Mouse (Mus musculus) hindbrain, embryonic 11.5 days (tissue): ENCODE results near the gene Rgl1. TPM values are rescaled to one million over a fixed set of nuclear protein-coding genes. Genes with fewer than 3 reads are reported as not detected.

Experiments used
- ATAC-seq: fragments of 200-750 bp; cut with Nextera tagmentation; 2 replicates; pipeline ENCODE4 v1.8.0; 2017; ENCODE audit warnings: mild to moderate bottlenecking, moderate TSS enrichment, moderate library complexity; ENCODE audit not compliant: low FRiP score
- DNase-seq: peaks from one replicate; pipeline ENCODE4 v3.0.0-alpha.2; 2015; ENCODE audit warnings: low spot score
- H3K27ac ChIP-seq: fragments of 300-500 bp; sonication (generic); 2 replicates; pipeline ENCODE4 v1.5.1; 2014; ENCODE audit warnings: mild to moderate bottlenecking, low read depth, low read length
- H3K27me3 ChIP-seq: fragments of 300-500 bp; sonication (generic); 2 replicates; pipeline ENCODE4 v1.6.1; 2014; ENCODE audit warnings: mild to moderate bottlenecking, low read length, moderate library complexity, mixed read lengths; ENCODE audit not compliant: control insufficient read depth, insufficient read depth
- H3K36me3 ChIP-seq: fragments of 300-500 bp; sonication (generic); 2 replicates; pipeline ENCODE4 v1.6.1; 2014; ENCODE audit warnings: mild to moderate bottlenecking, low read length, moderate library complexity, mixed read lengths; ENCODE audit not compliant: control insufficient read depth, insufficient read depth
- H3K4me1 ChIP-seq: fragments of 300-500 bp; sonication (generic); replicated peaks from 2 replicates; pipeline ENCODE4 v1.6.1; 2014; ENCODE audit warnings: low read length, mixed read lengths; ENCODE audit not compliant: control insufficient read depth, insufficient read depth
- H3K4me2 ChIP-seq: fragments of 300-500 bp; sonication (generic); replicated peaks from 2 replicates; pipeline ENCODE4 v1.6.1; 2014; ENCODE audit warnings: mild to moderate bottlenecking, low read depth, low read length
- H3K4me3 ChIP-seq: fragments of 300-500 bp; sonication (generic); 2 replicates; pipeline ENCODE4 v1.5.1; 2014; ENCODE audit warnings: low read depth, low read length
- H3K9ac ChIP-seq: fragments of 300-500 bp; sonication (generic); 2 replicates; pipeline ENCODE4 v1.6.1; 2014; ENCODE audit warnings: low read depth, low read length
- H3K9me3 ChIP-seq: fragments of 300-500 bp; sonication (generic); 2 replicates; pipeline ENCODE4 v1.6.1; 2016; ENCODE audit warnings: low read length; ENCODE audit not compliant: control insufficient read depth
- WGBS: fragments of 180-500 bp; shearing (Covaris S2); extraction: QIAGEN DNeasy Blood & Tissue Kit; methylation state at CpG from one replicate; pipeline ENCODE4 v1.1.7; 2014; 5-methylcytosine and 5-hydroxymethylcytosine counted together
- polyA plus RNA-seq: library from polyadenylated mRNA; unstranded; fragments of >200 nt; fragmentation: Nextera tagmentation; extraction: Ambion mirVana; gene quantifications from 2 replicates; pipeline ENCODE4 v1.2.1, GENCODE M21; 2014

Rgl1 gene
- polyA plus RNA-seq, 1 experiment from 2014 or later: 26.6 TPM

GRCm38 (mm10) chr1:152590321-152590720 lies 175.8 kb downstream of the Rgl1 start:
- no peak overlapping the region for H3K27ac ChIP-seq

GRCm38 (mm10) chr1:152589331-152589935 lies 176.7 kb downstream of the Rgl1 start:
- Histone ChIP-seq H3K9ac (no peak overlapping the region), H3K4me2 (no peak overlapping the region), H3K27me3 (no peaks in the 10 kb centered on the region), H3K9me3 (no peaks in the 10 kb centered on the region), H3K27ac (no peak overlapping the region), H3K4me1 (no peaks in the 10 kb centered on the region; the same call in 1 of the 2 replicates), H3K36me3 (no peaks in the 10 kb centered on the region), H3K4me3 (no peak overlapping the region)
- WGBS: 48% methylated on average over 9 of the region's 9 CpGs
- no peak for ATAC-seq
- peak; percentile 48 for DNase-seq

More at GRCm38 (mm10) chr1:152590321-152590720, 175.8 kb downstream of the Rgl1 start:
- Histone ChIP-seq H3K36me3 (no peaks in the 10 kb centered on the region), H3K27me3 (no peaks in the 10 kb centered on the region), H3K4me3 (no peak overlapping the region), H3K9ac (no peak overlapping the region), H3K4me2 (no peak overlapping the region), H3K9me3 (no peaks in the 10 kb centered on the region), H3K4me1 (no peaks in the 10 kb centered on the region; the same call in 1 of the 2 replicates)
- DNase-seq (no peak), ATAC-seq (no peak)
- whole genome bisulfite sequencing: 79% methylated on average over 5 of the region's 5 CpGs

GRCm38 (mm10) chr1:152587431-152587830 lies 178.7 kb downstream of the Rgl1 start:
- no peak overlapping the region for H3K4me3 ChIP-seq
- H3K9me3 ChIP-seq: no peaks in the 10 kb centered on the region
- WGBS: 90% methylated on average over 3 of the region's 3 CpGs
- ATAC-seq (no peak), DNase-seq (no peak)
- H3K4me1 ChIP-seq: no peaks in the 10 kb centered on the region; the same call in 1 of the 2 replicates
- H3K27me3 ChIP-seq: no peaks in the 10 kb centered on the region
- no peak overlapping the region for H3K4me2 ChIP-seq
- no peak overlapping the region for H3K27ac ChIP-seq
- no peaks in the 10 kb centered on the region for H3K36me3 ChIP-seq
- H3K9ac ChIP-seq: no peak overlapping the region

GRCm38 (mm10) chr1:152585385-152585984 lies 180.7 kb downstream of the Rgl1 start:
- no peak overlapping the region for H3K4me2 ChIP-seq
- ATAC-seq: no peak
- no peak overlapping the region for H3K4me3 ChIP-seq
- H3K27me3 ChIP-seq: no peaks in the 10 kb centered on the region
- no peak overlapping the region for H3K9ac ChIP-seq
- H3K4me1 ChIP-seq: no peaks in the 10 kb centered on the region; the same call in 1 of the 2 replicates
- WGBS: 78% methylated on average over 7 of the region's 7 CpGs
- H3K36me3 ChIP-seq: no peaks in the 10 kb centered on the region
- H3K9me3 ChIP-seq: no peaks in the 10 kb centered on the region
- no peak overlapping the region; the same call in 1 of the 2 replicates for H3K27ac ChIP-seq
- DNase-seq: no peak

DNA sequence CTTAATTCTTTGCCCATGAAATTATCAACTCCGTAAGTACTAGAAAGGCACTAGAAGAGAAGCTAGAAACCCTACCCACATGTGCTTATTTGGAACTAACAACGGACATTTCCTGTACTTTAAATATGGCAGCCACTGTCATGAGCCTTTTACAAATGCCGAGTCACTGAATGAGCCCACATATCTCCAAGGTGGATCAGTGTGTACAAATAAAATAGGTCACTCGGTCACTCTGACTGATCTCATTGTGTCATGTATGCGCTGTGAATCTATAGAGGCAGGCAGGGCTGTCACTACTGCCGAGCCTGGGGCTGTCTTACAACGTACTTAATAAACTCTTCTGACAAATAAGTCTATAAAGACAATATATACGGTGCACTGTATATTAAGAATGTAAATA lies 181.2 kb downstream of the Rgl1 start:
- H3K4me3 ChIP-seq: no peak overlapping the region
- no peaks in the 10 kb centered on the region for H3K27me3 ChIP-seq
- H3K36me3 ChIP-seq: no peaks in the 10 kb centered on the region
- no peak overlapping the region for H3K27ac ChIP-seq
- H3K9ac ChIP-seq: no peak overlapping the region
- no peak for ATAC-seq
- DNase-seq: no peak
- no peaks in the 10 kb centered on the region for H3K9me3 ChIP-seq
- no peak overlapping the region for H3K4me2 ChIP-seq
- 81% methylated on average over 8 of the region's 8 CpGs for WGBS
- no peaks in the 10 kb centered on the region; the same call in 1 of the 2 replicates for H3K4me1 ChIP-seq

DNA sequence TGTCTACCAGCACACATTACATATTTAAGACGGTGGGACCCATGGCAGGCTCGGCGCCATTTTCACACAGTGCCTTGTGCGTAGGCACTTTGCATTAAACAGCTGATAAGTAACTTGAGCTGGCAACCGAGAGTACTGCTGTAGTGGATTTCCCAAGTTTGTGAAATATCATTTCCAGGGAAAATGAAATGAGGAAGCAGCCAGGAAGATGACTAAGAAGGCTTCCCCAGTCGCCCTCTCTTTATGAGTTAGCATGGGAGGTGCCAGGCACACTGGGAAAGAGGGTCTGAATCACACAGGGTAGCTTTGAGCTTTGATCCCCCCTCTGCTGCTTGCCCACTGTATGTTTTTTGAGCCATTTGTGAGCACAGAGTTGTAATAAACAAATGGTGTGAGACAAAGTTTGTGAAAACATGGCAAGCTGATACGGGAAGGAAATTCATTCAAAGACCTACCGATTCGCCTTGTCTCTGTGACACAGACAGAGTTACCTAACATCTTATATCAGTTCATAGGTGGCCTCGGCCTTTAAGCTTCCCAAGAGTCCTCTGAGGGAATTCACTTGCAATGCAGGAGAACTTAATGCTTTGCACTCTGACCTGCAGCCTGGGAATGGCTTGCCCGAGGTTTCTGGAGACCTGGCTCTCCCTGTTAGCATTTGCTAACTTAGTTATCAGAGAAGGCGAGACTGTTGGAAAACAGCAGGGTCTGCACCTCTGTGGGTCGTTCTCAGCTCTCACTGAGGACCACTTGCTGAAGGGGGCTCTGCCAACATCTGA lies 184.8 kb downstream of the Rgl1 start:
- ATAC-seq (no peak), DNase-seq (no peak)
- no peaks in the 10 kb centered on the region for H3K36me3 ChIP-seq
- no peak overlapping the region for H3K27ac ChIP-seq
- no peak overlapping the region for H3K4me2 ChIP-seq
- H3K4me1 ChIP-seq: peaks cover 2% of the 10 kb centered on the region; the same call in 1 of the 2 replicates
- WGBS: 74% methylated on average over 13 of the region's 13 CpGs
- H3K9ac ChIP-seq: no peak overlapping the region
- no peak overlapping the region for H3K4me3 ChIP-seq
- no peaks in the 10 kb centered on the region for H3K9me3 ChIP-seq
- H3K27me3 ChIP-seq: no peaks in the 10 kb centered on the region

- H3K27ac ChIP-seq: no peak overlapping the region
- ATAC-seq: no peak
- H3K9me3 ChIP-seq: no peaks in the 10 kb centered on the region
- H3K4me1 ChIP-seq: peaks cover 2% of the 10 kb centered on the region
- H3K4me3 ChIP-seq: no peak overlapping the region
- DNase-seq: no peak
- no peaks in the 10 kb centered on the region for H3K27me3 ChIP-seq
- H3K36me3 ChIP-seq: no peaks in the 10 kb centered on the region
- 74% methylated on average over 5 of the region's 5 CpGs for WGBS
- no peak overlapping the region for H3K4me2 ChIP-seq
- no peak overlapping the region for H3K9ac ChIP-seq
Observed at GRCm38 (mm10) chr1:152578944-152579343, 187.2 kb downstream of the Rgl1 start.

DNA sequence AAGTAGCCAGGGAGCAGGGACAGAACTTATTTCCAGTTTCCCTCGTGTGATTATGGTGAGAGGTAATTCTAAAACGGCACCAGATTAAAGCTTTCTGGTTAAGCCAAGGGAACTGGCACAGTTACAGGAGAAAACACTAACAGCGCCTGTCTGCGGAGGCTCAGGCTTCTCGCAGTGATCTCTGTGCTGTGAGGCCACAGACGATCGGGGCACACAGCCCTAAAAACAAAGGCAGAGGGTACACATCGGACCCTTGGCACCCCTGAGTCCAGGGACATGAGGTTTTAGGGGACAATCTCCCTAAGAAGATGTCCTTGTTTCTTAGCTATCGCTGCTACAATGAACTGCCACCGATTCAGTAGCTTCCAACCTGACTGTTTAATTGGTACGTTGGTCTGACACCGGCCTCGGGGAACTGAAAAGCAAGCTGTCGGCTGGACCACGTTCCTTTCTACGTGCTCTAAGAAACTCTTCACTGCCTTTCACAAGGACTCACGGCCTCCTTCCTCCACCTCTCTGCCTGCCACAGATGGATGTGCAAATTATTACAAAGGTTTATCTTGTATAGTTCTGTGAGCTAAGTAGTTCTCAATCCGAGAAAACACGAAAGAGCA lies 187.9 kb downstream of the Rgl1 start:
- Histone ChIP-seq H3K9me3 (no peaks in the 10 kb centered on the region), H3K4me3 (no peak overlapping the region), H3K4me2 (no peak overlapping the region), H3K9ac (no peak overlapping the region), H3K36me3 (no peaks in the 10 kb centered on the region), H3K4me1 (peaks cover 2% of the 10 kb centered on the region), H3K27me3 (no peaks in the 10 kb centered on the region), H3K27ac (no peak overlapping the region)
- DNase-seq (no peak), ATAC-seq (no peak)
- WGBS: 55% methylated on average over 19 of the region's 19 CpGs
